Mouse (Mus musculus): ENCODE data around the gene Mb.

The Mb gene

GRCm38 (mm10) chr15:77065259-77065852 lies 14.9 kb upstream of the Mb start:
- no peak for DNase-seq (ENCODE audit: low read depth, low spot score)

GRCm38 (mm10) chr15:77062746-77063145 lies 12.3 kb upstream of the Mb start:
- no peak for DNase-seq (ENCODE audit: low read depth, low spot score)

- DNase-seq (ENCODE audit: low read depth, low spot score), result peak; percentile 65
Measured at GRCm38 (mm10) chr15:77059416-77059815, 8.9 kb upstream of the Mb start.

GRCm38 (mm10) chr15:77058566-77058965 lies 8.1 kb upstream of the Mb start:
- DNase-seq (ENCODE audit: low read depth, low spot score), result peak; percentile 96

- DNase-seq (ENCODE audit: low read depth, low spot score), result no peak
Measured at GRCm38 (mm10) chr15:77056791-77057051, 6.3 kb upstream of the Mb start.

- peak; percentile 42 for DNase-seq (ENCODE audit: low read depth, low spot score)
Measured at GRCm38 (mm10) chr15:77056001-77056790, 5.7 kb upstream of the Mb start.

GRCm38 (mm10) chr15:77054611-77055175 lies 4.2 kb upstream of the Mb start:
- peak; percentile 29 for DNase-seq (ENCODE audit: low read depth, low spot score)

GRCm38 (mm10) chr15:77053021-77053420 lies 2.6 kb upstream of the Mb start:
- no peak for DNase-seq (ENCODE audit: low read depth, low spot score)

GRCm38 (mm10) chr15:77052176-77052575 lies 1.7 kb upstream of the Mb start:
- DNase-seq (ENCODE audit: low read depth, low spot score), result peak; percentile 67

- DNase-seq (ENCODE audit: low read depth, low spot score), result no peak
Measured at GRCm38 (mm10) chr15:77045609-77046008, 4.9 kb downstream of the Mb start.

GRCm38 (mm10) chr15:77044597-77045320 lies 5.7 kb downstream of the Mb start, which contains the start of gene Apol6:
Gene Apol6 (plus strand): TSS chr15:77044729.
- no peak for DNase-seq (ENCODE audit: low read depth, low spot score)

GRCm38 (mm10) chr15:77040784-77041183 lies 9.7 kb downstream of the Mb start:
- no peak for DNase-seq (ENCODE audit: low read depth, low spot score)

- DNase-seq (ENCODE audit: low read depth, low spot score), result peak; percentile 77
Measured at GRCm38 (mm10) chr15:77039211-77039700, 11.2 kb downstream of the Mb start.

- DNase-seq (ENCODE audit: low read depth, low spot score), result peak; percentile 46
Measured at GRCm38 (mm10) chr15:77037278-77038161, 12.9 kb downstream of the Mb start.

GRCm38 (mm10) chr15:77036989-77037277 lies 13.5 kb downstream of the Mb start:
- DNase-seq (ENCODE audit: low read depth, low spot score), result no peak

GRCm38 (mm10) chr15:77036320-77036988 lies 14.0 kb downstream of the Mb start:
- peak; percentile 44 for DNase-seq (ENCODE audit: low read depth, low spot score)

GRCm38 (mm10) chr15:77035643-77036042 lies 14.8 kb downstream of the Mb start:
- no peak for DNase-seq (ENCODE audit: low read depth, low spot score)

GRCm38 (mm10) chr15:77034526-77034925 lies 15.9 kb downstream of the Mb start:
- DNase-seq (ENCODE audit: low read depth, low spot score), result no peak

- DNase-seq (ENCODE audit: low read depth, low spot score), result no peak
Measured at GRCm38 (mm10) chr15:77031271-77031670, 19.2 kb downstream of the Mb start.

GRCm38 (mm10) chr15:77029331-77029991 lies 21.0 kb downstream of the Mb start:
- peak; percentile 80 for DNase-seq (ENCODE audit: low read depth, low spot score)
